Mouse (Mus musculus): ENCODE results near the gene Kncn.

GRCm38 (mm10) chr4:115905701-115906100 is 21.5 kb downstream of the Kncn start:
- TF ChIP-seq CTCF (conservative IDR thresholded peaks at IDR 0.05; ENCODE audit: low read length) (no peak), NANOG (IDR thresholded peaks at IDR 0.05; ENCODE audit: borderline replicate concordance, low read length) (no peak)
